Mouse (Mus musculus) liver, embryonic 16.5 days (tissue): ENCODE data around the gene Ccdc85c. TPM values are rescaled to one million over a fixed set of nuclear protein-coding genes. Genes with fewer than 3 reads are reported as not detected.

Experiments
- ATAC-seq: fragments of 200-750 bp; cut with Nextera tagmentation; 2 replicates; pipeline ENCODE4 v1.8.0; 2017; ENCODE audit warnings: low read depth, mild to moderate bottlenecking, moderate number of reproducible peaks, moderate library complexity
- H3K27ac ChIP-seq: fragments of 300-500 bp; sonication (generic); 2 replicates; pipeline ENCODE4 v1.5.1; 2014; ENCODE audit warnings: mild to moderate bottlenecking, low read length
- H3K27me3 ChIP-seq: fragments of 300-500 bp; sonication (generic); 2 replicates; pipeline ENCODE4 v1.6.1; 2014; ENCODE audit warnings: low read depth, low read length, mixed read lengths; ENCODE audit not compliant: control insufficient read depth, insufficient read depth
- H3K36me3 ChIP-seq: fragments of 300-500 bp; sonication (generic); 2 replicates; pipeline ENCODE4 v1.6.1; 2014; ENCODE audit warnings: mild to moderate bottlenecking; ENCODE audit not compliant: control insufficient read depth, insufficient read depth
- H3K4me1 ChIP-seq: fragments of 300-500 bp; sonication (generic); 2 replicates; pipeline ENCODE4 v1.6.1; 2014; ENCODE audit warnings: low read depth, low read length, mixed read lengths; ENCODE audit not compliant: control insufficient read depth
- H3K4me2 ChIP-seq: fragments of 300-500 bp; sonication (generic); 2 replicates; pipeline ENCODE4 v1.6.1; 2014; ENCODE audit warnings: low read depth, low read length, mixed read lengths
- H3K4me3 ChIP-seq: fragments of 300-500 bp; sonication (generic); 2 replicates; pipeline ENCODE4 v1.5.1; 2014; ENCODE audit warnings: low read depth, mild to moderate bottlenecking, low read length
- H3K9ac ChIP-seq: fragments of 300-500 bp; sonication (generic); 2 replicates; pipeline ENCODE4 v1.6.1; 2014; ENCODE audit warnings: low read depth, low read length
- H3K9me3 ChIP-seq: fragments of 300-500 bp; sonication (generic); replicated peaks from 2 replicates; pipeline ENCODE4 v1.6.1; 2016; ENCODE audit warnings: low read length; ENCODE audit not compliant: control insufficient read depth
- WGBS: fragments of 180-500 bp; shearing (Covaris S2); extraction: QIAGEN DNeasy Blood & Tissue Kit; methylation state at CpG from one replicate; pipeline ENCODE4 v1.1.7; 2014; ENCODE audit not compliant: insufficient replicate concordance; 5-methylcytosine and 5-hydroxymethylcytosine counted together
- polyA plus RNA-seq: library from polyadenylated mRNA; unstranded; fragments of >200 nt; fragmentation: Nextera tagmentation; extraction: Ambion mirVana; gene quantifications from 2 replicates; pipeline ENCODE4 v1.2.1, GENCODE M21; 2015

The Ccdc85c gene
- polyA plus RNA-seq, 1 experiment from 2014 or later = 1.3 TPM

DNA sequence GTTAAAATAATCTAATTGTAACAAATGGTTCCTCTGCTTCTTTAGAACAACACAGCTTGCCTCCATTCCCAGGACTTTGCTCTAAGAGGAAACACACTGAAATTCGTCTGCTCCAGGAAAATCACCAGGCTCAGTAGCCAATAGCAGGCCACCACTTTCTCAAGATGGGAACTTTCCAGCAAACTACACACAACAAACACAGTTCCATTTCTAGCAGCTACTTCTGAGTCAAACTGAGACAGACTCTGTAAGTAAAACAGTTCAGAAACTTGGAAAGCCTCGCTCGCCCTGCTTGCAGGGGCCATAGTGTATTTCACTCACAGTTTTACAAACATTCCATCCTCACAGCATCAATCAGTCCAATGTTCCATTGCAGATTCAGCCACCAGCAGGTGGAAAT, 98.9 kb downstream of the Ccdc85c start:
- Histone ChIP-seq H3K27me3 (no peaks in the 10 kb centered on the region), H3K9me3 (no peaks in the 10 kb centered on the region), H3K36me3 (no peaks in the 10 kb centered on the region), H3K9ac (no peak overlapping the region), H3K4me3 (no peak overlapping the region), H3K4me2 (peak overlapping the region; percentile 91), H3K27ac (peak overlapping the region; percentile 47), H3K4me1 (peaks cover 29% of the 10 kb centered on the region)
- ATAC-seq = no peak
- WGBS = 69% methylated on average over 3 of the region's 3 CpGs

DNA sequence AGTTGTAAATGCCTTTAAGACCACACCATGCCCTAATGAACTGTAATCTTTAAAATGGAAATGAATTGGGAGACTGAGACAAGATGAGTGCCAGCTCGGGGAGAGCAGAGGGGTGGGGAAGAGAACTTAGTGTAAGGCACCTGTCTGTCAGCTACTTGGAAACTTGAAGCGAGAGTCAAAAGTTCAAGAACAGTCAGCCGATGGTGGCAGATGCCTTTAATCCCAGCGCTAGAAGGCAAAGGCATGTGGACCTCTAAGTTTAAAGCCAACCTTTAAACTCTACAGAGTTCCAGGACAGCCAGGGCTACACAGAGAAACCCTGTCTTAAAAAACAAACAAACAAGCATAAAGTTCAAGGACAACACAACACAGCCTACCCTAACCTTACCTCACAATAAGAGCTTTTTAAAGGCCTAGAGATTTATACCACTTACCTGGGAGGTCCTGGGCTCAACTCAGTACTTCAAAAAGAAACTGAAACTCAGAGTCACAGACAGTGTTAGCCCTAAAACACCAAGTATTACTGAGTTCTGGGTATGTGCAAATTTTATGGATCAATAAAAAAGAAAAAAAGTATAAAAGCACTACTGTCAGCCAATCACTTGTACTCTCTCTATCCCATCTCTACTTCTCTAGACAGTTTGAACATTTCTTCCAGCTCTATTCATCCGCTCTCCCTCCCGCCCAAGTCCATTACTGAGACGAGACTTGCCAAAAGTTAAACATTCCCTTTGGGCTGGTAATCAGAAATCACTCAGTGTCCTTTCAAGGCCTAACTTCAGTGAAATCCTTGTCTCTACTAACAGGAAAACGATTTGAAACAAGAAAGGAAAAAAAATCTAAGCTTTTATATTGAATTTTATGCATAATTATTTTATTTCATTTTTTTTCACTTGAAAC, 100.4 kb downstream of the Ccdc85c start:
- H3K4me1 ChIP-seq = peaks cover 32% of the 10 kb centered on the region

DNA sequence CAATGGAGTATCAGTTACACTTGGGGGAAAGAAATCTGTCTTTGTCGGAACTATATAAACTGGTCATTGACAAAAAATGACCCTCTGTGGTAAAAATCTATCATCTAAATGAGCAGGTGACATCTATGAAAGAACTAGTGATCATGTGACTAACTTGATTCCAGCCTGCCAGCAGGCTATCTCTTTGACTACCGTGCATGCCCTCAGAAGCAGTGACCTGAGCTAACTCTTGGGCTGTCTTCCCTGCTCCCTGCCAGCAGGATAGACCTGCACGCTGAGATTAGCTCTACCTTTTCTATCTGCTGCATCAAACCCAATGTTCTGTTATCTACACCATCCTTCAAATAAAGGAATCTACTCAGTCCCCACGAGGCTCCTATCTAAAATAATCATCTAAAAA, 102.6 kb downstream of the Ccdc85c start:
- Histone ChIP-seq H3K36me3 (no peaks in the 10 kb centered on the region), H3K4me2 (no peak overlapping the region), H3K9ac (no peak overlapping the region), H3K27ac (no peak overlapping the region), H3K4me1 (peaks cover 28% of the 10 kb centered on the region), H3K27me3 (no peaks in the 10 kb centered on the region), H3K4me3 (no peak overlapping the region), H3K9me3 (no peaks in the 10 kb centered on the region)
- WGBS = 55% methylated on average over 4 of the region's 4 CpGs
- ATAC-seq = no peak

More for the DNA sequence above, 100.4 kb downstream of the Ccdc85c start:
- no peak for ATAC-seq
- H3K4me2 ChIP-seq = peak overlapping the region; percentile 27; the same call in 1 of the 2 replicates
- 60% methylated on average over 8 of the region's 8 CpGs for WGBS
- no peaks in the 10 kb centered on the region for H3K36me3 ChIP-seq
- H3K9ac ChIP-seq = no peak overlapping the region
- H3K27me3 ChIP-seq = no peaks in the 10 kb centered on the region
- no peaks in the 10 kb centered on the region for H3K9me3 ChIP-seq
- peak overlapping the region; percentile 2; the same call in 1 of the 2 replicates for H3K27ac ChIP-seq
- H3K4me3 ChIP-seq = no peak overlapping the region

DNA sequence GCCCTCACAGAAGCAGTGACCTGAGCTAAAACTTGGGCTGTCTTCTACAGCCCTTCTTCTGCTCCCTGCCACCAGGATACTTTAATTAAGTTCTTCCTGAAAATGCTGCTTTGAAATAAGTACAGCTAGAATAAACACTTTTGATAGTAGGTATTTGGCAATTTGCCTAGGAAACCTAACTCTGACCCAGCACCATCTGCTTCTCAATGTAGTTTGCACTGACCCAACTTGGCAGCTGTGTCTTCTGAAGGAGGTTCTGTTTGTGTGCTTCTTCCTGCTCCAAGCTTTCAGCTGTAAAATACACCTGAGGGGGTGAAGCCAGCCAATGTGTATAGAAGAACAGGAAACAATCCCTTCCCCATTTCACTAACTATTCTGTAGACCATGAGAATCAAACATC, 103.9 kb downstream of the Ccdc85c start:
- no peak for ATAC-seq
- H3K9ac ChIP-seq = no peak overlapping the region
- no peak overlapping the region for H3K4me2 ChIP-seq
- H3K4me3 ChIP-seq = no peak overlapping the region
- no peaks in the 10 kb centered on the region for H3K9me3 ChIP-seq
- H3K27ac ChIP-seq = no peak overlapping the region
- no peaks in the 10 kb centered on the region for H3K27me3 ChIP-seq
- peaks cover 17% of the 10 kb centered on the region for H3K4me1 ChIP-seq
- no peaks in the 10 kb centered on the region for H3K36me3 ChIP-seq

DNA sequence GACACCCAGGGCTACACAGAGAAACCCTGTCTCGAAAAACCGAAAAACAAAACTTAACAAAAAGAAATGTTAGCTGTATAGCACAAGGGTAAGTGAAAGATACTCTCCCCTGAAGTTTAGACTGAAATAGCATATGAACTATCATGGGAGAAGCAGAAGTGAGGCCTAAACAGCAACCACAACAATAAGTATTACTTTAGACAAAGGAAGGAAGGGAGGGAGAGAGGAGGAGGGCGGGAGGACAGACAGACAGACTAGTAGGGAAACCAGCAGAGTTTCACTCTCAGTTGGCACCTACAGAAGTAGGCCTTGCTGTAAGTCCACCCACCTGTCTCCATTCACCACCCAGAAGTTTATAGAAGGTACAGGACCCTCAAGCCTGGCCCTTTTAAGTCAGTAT, 104.8 kb downstream of the Ccdc85c start:
- peaks cover 14% of the 10 kb centered on the region for H3K4me1 ChIP-seq
- no peaks in the 10 kb centered on the region for H3K27me3 ChIP-seq
- no peak overlapping the region for H3K9ac ChIP-seq
- 73% methylated on average over 3 of the region's 3 CpGs for WGBS
- no peak overlapping the region for H3K4me3 ChIP-seq
- H3K4me2 ChIP-seq = no peak overlapping the region
- no peak overlapping the region for H3K27ac ChIP-seq
- no peak for ATAC-seq
- no peaks in the 10 kb centered on the region for H3K9me3 ChIP-seq
- H3K36me3 ChIP-seq = no peaks in the 10 kb centered on the region

DNA sequence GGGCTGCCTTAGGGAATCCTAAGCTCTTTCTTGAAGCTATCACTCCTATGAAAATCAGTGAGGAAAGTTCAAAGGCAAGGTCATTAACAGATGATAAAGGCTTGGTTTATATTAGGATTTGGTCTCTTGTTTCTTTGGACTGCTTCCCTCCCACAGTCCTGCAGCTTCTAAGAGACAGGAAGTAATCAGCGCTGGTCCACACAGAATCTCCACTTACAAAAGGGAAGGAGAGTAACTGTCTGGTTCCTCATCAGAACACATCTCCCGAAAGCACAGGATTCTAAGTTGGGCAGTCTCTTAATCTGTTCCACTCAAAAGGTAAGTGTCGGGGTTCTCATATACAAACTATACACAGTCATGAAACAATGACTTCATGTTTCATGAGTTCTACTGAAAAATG, 106.3 kb downstream of the Ccdc85c start:
- Histone ChIP-seq H3K27me3 (no peaks in the 10 kb centered on the region), H3K9ac (no peak overlapping the region), H3K9me3 (no peaks in the 10 kb centered on the region), H3K4me3 (no peak overlapping the region), H3K4me1 (peaks cover 14% of the 10 kb centered on the region), H3K4me2 (no peak overlapping the region), H3K27ac (no peak overlapping the region), H3K36me3 (no peaks in the 10 kb centered on the region)
- WGBS = 36% methylated on average over 3 of the region's 3 CpGs
- ATAC-seq = no peak

DNA sequence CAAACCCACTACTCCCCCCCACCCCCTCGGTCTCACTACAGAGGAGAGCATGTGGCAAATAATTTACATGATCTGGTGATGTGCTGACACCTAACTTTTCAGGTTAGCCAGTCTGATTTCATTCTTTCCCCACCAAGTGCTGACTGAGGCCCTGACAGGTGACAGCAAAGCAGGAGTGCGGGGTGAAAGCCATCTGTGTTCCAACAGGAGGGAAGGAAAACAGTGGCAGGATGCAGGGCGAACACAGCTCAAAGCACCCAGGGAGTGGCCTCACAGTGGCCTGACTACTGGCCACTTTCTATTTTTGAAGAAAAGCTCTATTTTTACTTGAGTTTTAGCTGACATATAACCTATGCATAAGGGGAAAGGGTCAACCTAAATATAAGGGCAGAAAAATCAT, 111.5 kb downstream of the Ccdc85c start:
- ATAC-seq = no peak
- no peak overlapping the region for H3K4me2 ChIP-seq
- no peaks in the 10 kb centered on the region for H3K27me3 ChIP-seq
- peaks cover 20% of the 10 kb centered on the region for H3K36me3 ChIP-seq
- no peak overlapping the region for H3K27ac ChIP-seq
- 85% methylated on average over 3 of the region's 3 CpGs for WGBS
- H3K9me3 ChIP-seq = no peaks in the 10 kb centered on the region
- no peak overlapping the region for H3K9ac ChIP-seq
- H3K4me3 ChIP-seq = no peak overlapping the region
- peaks cover 1% of the 10 kb centered on the region; the same call in 1 of the 2 replicates for H3K4me1 ChIP-seq

DNA sequence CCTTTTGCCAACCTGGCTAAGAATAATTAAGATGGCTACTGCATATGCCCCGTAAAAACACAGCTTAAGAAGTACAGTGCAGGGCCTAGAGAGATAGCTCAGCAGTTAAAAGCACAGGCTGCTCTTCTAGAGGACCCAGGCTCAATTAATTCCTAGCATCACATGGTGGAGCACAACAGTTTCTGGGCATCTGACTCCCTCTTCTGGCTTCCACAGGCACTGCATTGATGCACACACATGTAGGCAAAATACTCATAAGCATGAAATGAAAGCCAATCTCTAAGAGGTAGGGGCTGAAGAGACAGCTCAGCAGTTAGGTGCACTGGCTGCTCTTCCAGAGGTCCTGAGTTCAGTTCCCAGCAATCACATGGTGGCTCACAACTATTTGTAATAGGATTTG, 113.2 kb downstream of the Ccdc85c start:
- Histone ChIP-seq H3K4me2 (no peak overlapping the region), H3K9ac (no peak overlapping the region), H3K4me3 (no peak overlapping the region), H3K4me1 (no peaks in the 10 kb centered on the region), H3K27ac (no peak overlapping the region), H3K36me3 (peaks cover 22% of the 10 kb centered on the region), H3K9me3 (no peaks in the 10 kb centered on the region), H3K27me3 (no peaks in the 10 kb centered on the region)
- WGBS = 80% methylated on average over 1 of the region's 1 CpGs
- no peak for ATAC-seq

DNA sequence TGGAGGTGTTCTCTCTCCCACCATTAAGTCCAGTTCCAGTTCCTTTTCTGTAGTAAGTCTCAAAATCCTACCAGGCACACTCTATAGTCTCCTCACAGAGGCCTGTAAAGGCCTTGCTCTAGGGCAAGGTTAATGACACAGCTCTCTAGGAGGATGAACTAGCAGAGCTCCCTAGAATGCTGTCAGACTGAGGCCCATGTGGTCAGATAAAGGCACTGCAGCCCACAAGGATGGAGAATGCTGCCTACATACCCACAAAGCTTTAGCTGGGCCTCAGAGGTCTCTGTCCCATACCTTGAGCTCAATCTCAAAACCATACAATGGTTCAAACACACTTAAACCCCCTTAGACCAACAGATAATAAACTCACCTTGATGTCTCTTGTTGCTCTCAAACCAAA, 115.4 kb downstream of the Ccdc85c start:
- no peak overlapping the region for H3K27ac ChIP-seq
- no peak overlapping the region for H3K9ac ChIP-seq
- no peaks in the 10 kb centered on the region for H3K4me1 ChIP-seq
- H3K9me3 ChIP-seq = no peaks in the 10 kb centered on the region
- H3K27me3 ChIP-seq = no peaks in the 10 kb centered on the region
- peaks cover 36% of the 10 kb centered on the region for H3K36me3 ChIP-seq
- no peak overlapping the region for H3K4me2 ChIP-seq
- ATAC-seq = no peak
- H3K4me3 ChIP-seq = no peak overlapping the region
